Mouse (Mus musculus): ENCODE data around the gene Anxa7. TPM values are rescaled to one million over a fixed set of nuclear protein-coding genes. Genes with fewer than 3 reads are reported as not detected.

Gene Anxa7
- total RNA-seq, 1 experiment from 2014 or later = 80.2 TPM

DNA sequence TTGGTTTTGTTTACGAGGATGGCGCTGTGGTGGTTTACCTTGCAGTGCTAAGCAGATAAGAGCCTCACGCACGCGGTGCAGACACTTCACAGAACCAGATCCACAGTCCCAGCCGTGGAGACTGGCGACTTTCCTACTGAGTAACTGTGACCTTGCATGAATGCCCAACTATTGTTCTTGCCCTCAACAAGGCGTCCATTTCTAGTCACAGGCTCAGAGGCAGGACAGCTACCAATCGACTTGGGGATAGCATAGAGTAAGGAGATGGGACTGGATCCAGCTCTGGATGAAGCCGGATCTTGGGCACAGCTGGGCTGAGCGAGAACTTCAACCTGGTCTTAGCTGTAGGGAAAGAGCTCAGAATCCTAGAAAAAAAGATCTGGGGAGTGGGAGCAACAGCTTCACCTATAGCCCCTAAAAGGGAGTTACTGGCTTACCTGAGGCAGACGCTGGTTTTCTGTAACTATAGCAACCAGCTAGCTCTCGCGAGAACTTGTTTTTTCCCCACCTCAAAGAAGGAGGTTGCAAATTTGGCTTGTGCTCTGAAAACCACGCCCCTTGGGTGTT lies 28.1 kb downstream of the Anxa7 start, which contains the start of gene Cfap70:
Cfap70 (minus strand) TSS at position 462 of the 567 bp plus-strand sequence.
- ATAC-seq (replicated peaks in 1 of 2; ENCODE audit: insufficient read depth in 1 of 2, low FRiP score in 2 of 2, low TSS enrichment in 1 of 2, low read depth in 1 of 2, poor library complexity in 2 of 2, severe bottlenecking in 2 of 2) = peak; percentile 65 to 76

DNA sequence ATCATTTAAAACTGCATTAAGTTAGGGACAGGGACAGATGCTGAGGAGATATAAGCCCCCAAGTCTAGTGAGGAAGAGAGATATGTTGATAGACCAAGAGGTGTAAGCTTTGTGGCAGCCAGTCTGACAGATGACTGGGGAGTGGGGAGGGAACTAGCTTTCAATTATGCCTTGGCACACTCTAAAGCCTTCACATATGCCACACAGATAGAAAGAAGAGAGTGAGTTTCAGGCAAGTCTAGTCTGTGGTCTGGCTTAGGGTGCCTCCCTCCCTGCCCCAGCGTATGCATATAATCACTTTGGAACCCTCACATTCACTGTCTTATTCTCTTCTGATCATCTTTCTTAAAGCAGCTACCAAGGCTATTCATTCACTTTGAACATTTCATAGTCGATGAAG lies 28.6 kb downstream of the Anxa7 start:
- ATAC-seq (replicated peaks in 1 of 2; ENCODE audit: insufficient read depth in 1 of 2, low FRiP score in 2 of 2, low TSS enrichment in 1 of 2, low read depth in 1 of 2, poor library complexity in 2 of 2, severe bottlenecking in 2 of 2) = 0 out of 4 replicates have a peak, but pooled peaks of 1 of the 2 experiments have one; percentile 8

DNA sequence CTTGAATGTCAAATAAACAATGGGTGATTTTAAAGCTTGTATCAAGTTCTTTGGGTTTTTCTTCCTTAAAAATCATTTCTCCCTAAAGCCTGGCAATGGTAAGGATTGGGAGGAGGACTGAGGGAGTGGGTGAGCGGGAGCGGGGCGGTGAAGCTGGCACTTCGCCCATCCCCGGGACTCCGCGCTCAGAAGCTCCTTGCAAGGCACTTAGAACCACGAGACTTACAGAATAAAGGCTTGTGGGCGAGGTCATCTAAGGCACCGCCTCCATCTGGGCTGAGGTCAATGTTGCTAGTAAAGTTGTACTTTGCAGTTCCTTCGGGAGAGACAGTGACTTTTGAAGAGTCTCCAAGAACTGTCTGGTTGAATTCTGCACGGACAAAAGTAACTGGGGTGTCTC lies 32.7 kb downstream of the Anxa7 start:
- ATAC-seq (replicated peaks in 1 of 2; ENCODE audit: insufficient read depth in 1 of 2, low FRiP score in 2 of 2, low TSS enrichment in 1 of 2, low read depth in 1 of 2, poor library complexity in 2 of 2, severe bottlenecking in 2 of 2) = no peak

DNA sequence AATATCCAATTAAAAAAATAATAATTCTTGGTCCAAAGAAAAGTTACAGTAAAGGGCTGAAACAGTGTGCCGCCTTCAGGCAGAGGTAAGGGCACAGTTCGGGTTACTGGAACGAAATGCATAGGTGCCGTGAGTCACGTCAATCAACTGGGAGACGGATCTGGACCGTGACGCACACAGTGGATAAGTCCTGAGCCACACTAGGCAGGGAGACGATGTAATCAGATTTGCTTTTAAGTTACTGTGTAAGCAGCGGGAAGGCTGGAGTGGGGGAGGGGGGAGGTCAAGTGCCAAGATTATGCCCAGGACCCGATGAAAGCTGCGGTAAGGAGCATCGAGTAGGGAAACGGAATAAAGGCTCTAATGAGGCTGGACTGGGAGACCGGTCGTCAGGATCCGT lies 37.7 kb downstream of the Anxa7 start:
- no peak for ATAC-seq (replicated peaks in 1 of 2; ENCODE audit: insufficient read depth in 1 of 2, low FRiP score in 2 of 2, low TSS enrichment in 1 of 2, low read depth in 1 of 2, poor library complexity in 2 of 2, severe bottlenecking in 2 of 2)

DNA sequence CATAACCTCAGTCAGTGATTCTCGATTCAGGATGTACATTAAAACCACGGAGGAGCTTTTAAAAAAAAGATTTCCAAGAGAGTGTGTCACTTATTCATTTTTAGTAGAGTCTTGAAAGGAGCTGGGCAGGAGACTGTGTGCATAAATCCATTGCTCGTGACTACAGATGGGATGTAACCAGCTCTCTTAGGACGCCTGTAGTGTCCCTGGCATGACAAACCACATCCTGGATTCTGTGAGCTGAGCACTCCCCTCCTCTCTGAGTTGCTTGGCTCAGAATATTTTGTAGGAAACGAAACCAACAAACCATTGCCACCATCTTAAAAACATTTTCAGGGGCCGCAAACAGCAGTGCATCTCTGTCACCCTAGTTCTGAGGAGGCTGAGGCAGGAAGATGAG lies 43.0 kb downstream of the Anxa7 start:
- no peak for ATAC-seq (replicated peaks in 1 of 2; ENCODE audit: insufficient read depth in 1 of 2, low FRiP score in 2 of 2, low TSS enrichment in 1 of 2, low read depth in 1 of 2, poor library complexity in 2 of 2, severe bottlenecking in 2 of 2)

DNA sequence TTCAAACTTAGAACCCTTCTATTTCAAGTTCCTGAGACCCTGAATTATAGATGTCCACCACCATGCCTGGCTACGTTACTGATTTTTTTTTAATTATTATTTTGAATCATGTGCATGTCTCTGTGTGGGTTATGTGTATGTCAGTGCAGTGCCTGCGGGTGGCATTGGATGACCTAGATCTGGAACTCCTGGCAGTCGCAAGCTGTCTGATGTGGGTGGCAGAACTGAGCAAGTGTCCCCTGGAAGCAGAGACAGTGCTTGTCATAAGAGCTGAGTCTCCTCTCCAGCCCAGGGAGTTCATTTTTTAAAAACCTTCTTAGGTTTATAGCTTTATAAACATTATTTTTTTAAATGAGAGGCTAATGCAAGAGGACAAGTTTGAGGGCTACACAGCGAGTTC lies 47.5 kb downstream of the Anxa7 start:
- no peak for ATAC-seq (replicated peaks in 1 of 2; ENCODE audit: insufficient read depth in 1 of 2, low FRiP score in 2 of 2, low TSS enrichment in 1 of 2, low read depth in 1 of 2, poor library complexity in 2 of 2, severe bottlenecking in 2 of 2)

DNA sequence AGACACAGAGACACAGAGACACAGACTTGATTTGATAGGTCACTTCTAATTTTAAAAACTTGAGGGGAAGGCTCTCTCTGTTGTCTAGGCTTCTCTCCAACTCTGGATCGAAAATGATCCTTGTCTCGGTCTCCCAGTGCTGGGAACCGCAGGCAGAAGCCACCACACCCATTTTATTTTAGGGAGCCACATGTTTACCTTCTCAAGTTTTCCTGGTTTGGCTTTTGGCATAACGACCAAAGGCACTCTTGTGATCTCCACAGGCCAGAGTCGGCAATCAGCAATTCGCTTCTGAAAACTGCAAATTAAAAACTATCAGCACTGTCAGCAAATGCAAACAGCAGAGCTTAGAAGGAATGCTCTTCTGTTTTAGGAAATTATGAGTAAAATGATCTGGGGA lies 48.2 kb downstream of the Anxa7 start:
- no peak for ATAC-seq (replicated peaks in 1 of 2; ENCODE audit: insufficient read depth in 1 of 2, low FRiP score in 2 of 2, low TSS enrichment in 1 of 2, low read depth in 1 of 2, poor library complexity in 2 of 2, severe bottlenecking in 2 of 2)

DNA sequence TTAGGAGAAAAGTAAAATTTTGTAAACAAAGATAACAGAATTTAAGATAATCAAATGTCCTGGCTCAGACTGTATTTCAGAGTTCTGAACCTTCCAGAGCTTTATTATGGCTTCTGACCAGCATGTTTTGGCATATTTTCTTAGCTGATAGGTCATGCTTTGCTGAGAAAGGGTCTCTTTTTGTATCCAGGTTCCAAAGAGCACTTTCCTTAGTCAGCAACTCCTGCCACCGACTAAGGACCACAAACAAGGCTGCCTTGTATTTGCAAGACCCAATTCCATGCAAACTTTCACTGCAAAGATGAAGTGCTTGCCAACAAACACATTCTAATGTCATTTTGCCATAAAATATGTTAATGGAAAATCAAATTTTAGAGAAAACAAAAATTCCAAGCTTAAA lies 50.1 kb downstream of the Anxa7 start:
- no peak for ATAC-seq (replicated peaks in 1 of 2; ENCODE audit: insufficient read depth in 1 of 2, low FRiP score in 2 of 2, low TSS enrichment in 1 of 2, low read depth in 1 of 2, poor library complexity in 2 of 2, severe bottlenecking in 2 of 2)

DNA sequence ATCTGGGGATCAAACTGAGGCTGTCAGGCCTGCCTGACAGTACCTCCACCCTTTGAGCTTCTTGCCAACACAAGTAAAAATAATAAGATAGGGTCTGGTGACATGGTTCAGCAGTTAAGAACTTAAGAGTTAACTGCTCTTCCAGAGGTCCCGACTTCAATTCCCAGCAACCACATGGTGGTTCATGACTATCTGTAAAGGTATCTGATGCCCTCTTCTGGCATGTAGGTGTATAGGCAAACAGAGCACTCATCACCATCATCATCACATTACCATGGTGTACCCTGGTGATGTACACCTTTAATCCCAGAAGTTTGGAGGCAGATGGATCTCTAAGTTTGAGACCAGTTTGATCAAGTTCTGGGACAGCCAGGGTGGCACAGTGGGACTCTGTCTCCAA lies 51.3 kb downstream of the Anxa7 start:
- no peak for ATAC-seq (replicated peaks in 1 of 2; ENCODE audit: insufficient read depth in 1 of 2, low FRiP score in 2 of 2, low TSS enrichment in 1 of 2, low read depth in 1 of 2, poor library complexity in 2 of 2, severe bottlenecking in 2 of 2)

DNA sequence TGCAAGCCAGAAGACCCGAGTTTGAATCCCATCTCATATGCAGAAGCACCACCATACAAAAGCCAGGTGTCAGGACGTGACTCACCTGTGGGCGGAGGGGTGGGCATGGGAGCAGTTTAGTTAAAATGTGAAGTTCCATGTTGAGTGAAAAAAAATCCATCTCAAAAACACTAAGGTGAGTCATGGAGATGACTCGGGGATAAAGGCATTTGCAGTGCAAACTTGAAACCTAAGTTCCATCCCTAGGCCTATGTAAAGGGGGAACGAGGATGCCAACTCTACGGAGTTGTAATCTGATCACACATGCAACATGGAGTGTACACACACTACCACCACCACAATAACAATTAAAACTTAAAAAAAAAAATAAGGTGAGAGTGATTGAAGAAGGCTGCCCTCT lies 56.9 kb downstream of the Anxa7 start:
- no peak for ATAC-seq (replicated peaks in 1 of 2; ENCODE audit: insufficient read depth in 1 of 2, low FRiP score in 2 of 2, low TSS enrichment in 1 of 2, low read depth in 1 of 2, poor library complexity in 2 of 2, severe bottlenecking in 2 of 2)

DNA sequence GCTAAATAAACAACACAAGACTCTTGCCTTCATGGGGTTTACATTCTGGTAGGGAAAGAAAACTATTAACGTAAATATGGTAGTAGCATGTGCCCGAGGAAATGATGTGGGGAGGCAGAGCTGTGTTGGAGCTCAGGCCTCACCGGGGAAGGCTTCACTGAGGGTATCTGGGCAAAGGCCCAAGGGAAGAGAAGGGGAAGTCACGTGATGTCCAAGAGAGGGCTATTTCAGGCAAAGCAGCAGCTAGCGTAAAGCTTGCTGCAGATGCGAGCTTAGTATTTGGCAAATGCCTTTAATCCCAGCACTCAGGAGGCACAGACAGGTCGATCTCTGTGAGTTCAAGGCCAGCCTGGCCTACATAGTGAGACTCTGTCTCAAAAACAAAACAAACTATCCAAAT lies 57.7 kb downstream of the Anxa7 start:
- peak; percentile 76 to 77 for ATAC-seq (replicated peaks in 1 of 2; ENCODE audit: insufficient read depth in 1 of 2, low FRiP score in 2 of 2, low TSS enrichment in 1 of 2, low read depth in 1 of 2, poor library complexity in 2 of 2, severe bottlenecking in 2 of 2)

Other genes with a start within 250 kb of the Anxa7 start
- not detected in 2 replicates for gene Kcnk16, start 210.9 kb downstream of the Anxa7 start, total RNA-seq (2017)
- 10.2 and 24.5 TPM in 2 replicates for gene Nudt13, start 185.4 kb downstream of the Anxa7 start, total RNA-seq (2017)
- 59.0 and 79.5 TPM in 2 replicates for gene Ecd, start 132.0 kb downstream of the Anxa7 start, total RNA-seq (2017)
- gene Fam149b, start 132.0 kb downstream of the Anxa7 start, total RNA-seq (2017) = 39.9 and 58.2 TPM in 2 replicates
- gene Dnajc9, start 91.2 kb downstream of the Anxa7 start, total RNA-seq (2017) = 248 and 261 TPM in 2 replicates
- 28.2 and 43.8 TPM in 2 replicates for gene Mrps16, start 86.5 kb downstream of the Anxa7 start, total RNA-seq (2017)
- gene Cfap70, start 27.9 kb downstream of the Anxa7 start, total RNA-seq (2017) = 1.0 TPM in 1 of 2 replicates, not detected in the other
- 1.4 TPM in 1 of 2 replicates, not detected in the other for gene Mss51, start 16.8 kb upstream of the Anxa7 start, total RNA-seq (2017)
- gene Ppp3cb, start 66.4 kb upstream of the Anxa7 start, total RNA-seq (2017) = 66.5 and 74.9 TPM in 2 replicates
- 14.3 and 15.0 TPM in 2 replicates for gene Usp54, start 160.9 kb upstream of the Anxa7 start, total RNA-seq (2017)
- not detected in 2 replicates for gene Myoz1, start 176.4 kb upstream of the Anxa7 start, total RNA-seq (2017)
- 0.06 TPM in 1 of 2 replicates, not detected in the other for gene Synpo2l, start 188.2 kb upstream of the Anxa7 start, total RNA-seq (2017)
- 100 and 107 TPM in 2 replicates for gene Sec24c, start 194.2 kb upstream of the Anxa7 start, total RNA-seq (2017)
- 4.5 and 7.1 TPM in 2 replicates for gene Fut11, start 214.8 kb upstream of the Anxa7 start, total RNA-seq (2017)
- 48.1 and 79.0 TPM in 2 replicates for gene Chchd1, start 222.9 kb upstream of the Anxa7 start, total RNA-seq (2017)
- gene Zswim8, start 227.4 kb upstream of the Anxa7 start, total RNA-seq (2017) = 29.6 and 35.7 TPM in 2 replicates